Mouse (Mus musculus) liver, adult 2 months (tissue): ENCODE data around the gene Serinc3.

Source experiments
- CTCF ChIP-seq: fragments of 200-500 bp; IDR thresholded peaks from 2 replicates; pipeline ENCODE4 v1.5.1; 2011; ENCODE audit warnings: low read depth, low read length, control low read depth
- POLR2A ChIP-seq: fragments of 200-500 bp; IDR thresholded peaks from 2 replicates; pipeline ENCODE4 v1.6.1; 2011; ENCODE audit warnings: low read length, control low read depth; ENCODE audit not compliant: insufficient read depth; ENCODE audit errors: extremely low read depth

GRCm38 (mm10) chr2:163609281-163609975, 35.5 kb downstream of the Serinc3 start:
- TF ChIP-seq CTCF (no peak), POLR2A (no peak)
